Mouse (Mus musculus): ENCODE data around the gene Prcc.

- TF ChIP-seq POLR2A (IDR thresholded peaks at IDR 0.05; ENCODE audit: low read depth, low read length) (no peak), CTCF (IDR thresholded peaks at IDR 0.05; ENCODE audit: extremely low read depth, insufficient read length, insufficient replicate concordance, low read depth, low read length) (no peak)
These were observed 628 bp downstream of the Prcc start for GRCm38 (mm10) chr3:87884708-87885251.

Measured in small intestine, adult 2 months (tissue).